Mouse (Mus musculus): Measurements from ENCODE around the gene Dao. TPM values are rescaled to one million over a fixed set of nuclear protein-coding genes. Genes with fewer than 3 reads are reported as not detected.

Dao gene
- polyA plus RNA-seq, 1 experiment = not detected

- Histone ChIP-seq H3K27ac (ENCODE audit: insufficient read depth, low read length) (no peak overlapping the region), H3K4me3 (ENCODE audit: insufficient read depth, low read length) (no peak overlapping the region), H3K4me1 (ENCODE audit: control insufficient read depth, insufficient read depth, low read length) (no peaks in the 10 kb centered on the region)
- TF ChIP-seq POLR2A (IDR thresholded peaks at IDR 0.05; ENCODE audit: extremely low read depth, insufficient read depth, low read length) (no peak), CTCF (IDR thresholded peaks at IDR 0.05; ENCODE audit: extremely low read depth, insufficient read depth, low read length) (no peak)
These were observed 36.9 kb upstream of the Dao start for GRCm38 (mm10) chr5:113966452-113967150.

GRCm38 (mm10) chr5:113968371-113968770 is 35.1 kb upstream of the Dao start:
- no peak overlapping the region for H3K4me3 ChIP-seq (ENCODE audit: insufficient read depth, low read length)
- no peaks in the 10 kb centered on the region for H3K4me1 ChIP-seq (ENCODE audit: control insufficient read depth, insufficient read depth, low read length)
- TF ChIP-seq CTCF (IDR thresholded peaks at IDR 0.05; ENCODE audit: extremely low read depth, insufficient read depth, low read length) (no peak), POLR2A (IDR thresholded peaks at IDR 0.05; ENCODE audit: extremely low read depth, insufficient read depth, low read length) (no peak)
- H3K27ac ChIP-seq (ENCODE audit: insufficient read depth, low read length) = no peak overlapping the region

GRCm38 (mm10) chr5:113971434-113971960 is 32.0 kb upstream of the Dao start:
- Histone ChIP-seq H3K4me3 (ENCODE audit: insufficient read depth, low read length) (no peak overlapping the region), H3K4me1 (ENCODE audit: control insufficient read depth, insufficient read depth, low read length) (peaks cover 6% of the 10 kb centered on the region), H3K27ac (ENCODE audit: insufficient read depth, low read length) (no peak overlapping the region)
- TF ChIP-seq POLR2A (IDR thresholded peaks at IDR 0.05; ENCODE audit: extremely low read depth, insufficient read depth, low read length) = no peak
- TF ChIP-seq CTCF (IDR thresholded peaks at IDR 0.05; ENCODE audit: extremely low read depth, insufficient read depth, low read length) = no peak

GRCm38 (mm10) chr5:113972589-113973515 is 30.7 kb upstream of the Dao start:
- Histone ChIP-seq H3K4me1 (ENCODE audit: control insufficient read depth, insufficient read depth, low read length) (peaks cover 6% of the 10 kb centered on the region), H3K4me3 (ENCODE audit: insufficient read depth, low read length) (no peak overlapping the region), H3K27ac (ENCODE audit: insufficient read depth, low read length) (no peak overlapping the region)
- TF ChIP-seq CTCF (IDR thresholded peaks at IDR 0.05; ENCODE audit: extremely low read depth, insufficient read depth, low read length) = no peak
- TF ChIP-seq POLR2A (IDR thresholded peaks at IDR 0.05; ENCODE audit: extremely low read depth, insufficient read depth, low read length) = no peak

- TF ChIP-seq CTCF (IDR thresholded peaks at IDR 0.05; ENCODE audit: extremely low read depth, insufficient read depth, low read length) (no peak), POLR2A (IDR thresholded peaks at IDR 0.05; ENCODE audit: extremely low read depth, insufficient read depth, low read length) (no peak)
- no peak overlapping the region for H3K27ac ChIP-seq (ENCODE audit: insufficient read depth, low read length)
These were observed 29.7 kb upstream of the Dao start for GRCm38 (mm10) chr5:113973790-113974189.

GRCm38 (mm10) chr5:113974576-113974975 is 28.9 kb upstream of the Dao start:
- H3K4me3 ChIP-seq (ENCODE audit: insufficient read depth, low read length) = no peak overlapping the region
- peaks cover 6% of the 10 kb centered on the region for H3K4me1 ChIP-seq (ENCODE audit: control insufficient read depth, insufficient read depth, low read length)
- TF ChIP-seq POLR2A (IDR thresholded peaks at IDR 0.05; ENCODE audit: extremely low read depth, insufficient read depth, low read length) = no peak
- TF ChIP-seq CTCF (IDR thresholded peaks at IDR 0.05; ENCODE audit: extremely low read depth, insufficient read depth, low read length) = no peak
- H3K27ac ChIP-seq (ENCODE audit: insufficient read depth, low read length) = no peak overlapping the region

More at GRCm38 (mm10) chr5:113973790-113974189, 29.7 kb upstream of the Dao start:
- Histone ChIP-seq H3K4me1 (ENCODE audit: control insufficient read depth, insufficient read depth, low read length) (peaks cover 6% of the 10 kb centered on the region), H3K4me3 (ENCODE audit: insufficient read depth, low read length) (no peak overlapping the region)

GRCm38 (mm10) chr5:113975538-113976215 is 27.8 kb upstream of the Dao start:
- Histone ChIP-seq H3K4me1 (ENCODE audit: control insufficient read depth, insufficient read depth, low read length) (peaks cover 6% of the 10 kb centered on the region), H3K27ac (ENCODE audit: insufficient read depth, low read length) (no peak overlapping the region), H3K4me3 (ENCODE audit: insufficient read depth, low read length) (no peak overlapping the region)
- TF ChIP-seq CTCF (IDR thresholded peaks at IDR 0.05; ENCODE audit: extremely low read depth, insufficient read depth, low read length) (no peak), POLR2A (IDR thresholded peaks at IDR 0.05; ENCODE audit: extremely low read depth, insufficient read depth, low read length) (no peak)

- no peak for TF ChIP-seq CTCF (IDR thresholded peaks at IDR 0.05; ENCODE audit: extremely low read depth, insufficient read depth, low read length)
- no peak for TF ChIP-seq POLR2A (IDR thresholded peaks at IDR 0.05; ENCODE audit: extremely low read depth, insufficient read depth, low read length)
- Histone ChIP-seq H3K27ac (ENCODE audit: insufficient read depth, low read length) (no peak overlapping the region), H3K4me1 (ENCODE audit: control insufficient read depth, insufficient read depth, low read length) (peaks cover 6% of the 10 kb centered on the region), H3K4me3 (ENCODE audit: insufficient read depth, low read length) (no peak overlapping the region)
These were observed 26.9 kb upstream of the Dao start for GRCm38 (mm10) chr5:113976597-113976996.

- TF ChIP-seq CTCF (IDR thresholded peaks at IDR 0.05; ENCODE audit: extremely low read depth, insufficient read depth, low read length) (no peak), POLR2A (IDR thresholded peaks at IDR 0.05; ENCODE audit: extremely low read depth, insufficient read depth, low read length) (no peak)
- peaks cover 6% of the 10 kb centered on the region for H3K4me1 ChIP-seq (ENCODE audit: control insufficient read depth, insufficient read depth, low read length)
- no peak overlapping the region for H3K4me3 ChIP-seq (ENCODE audit: insufficient read depth, low read length)
- H3K27ac ChIP-seq (ENCODE audit: insufficient read depth, low read length) = no peak overlapping the region
These were observed 26.2 kb upstream of the Dao start for GRCm38 (mm10) chr5:113977309-113977708.

Measured in cortical plate, adult 2 months (tissue).